Mouse (Mus musculus): Measurements from ENCODE around the gene Ggps1. TPM values are rescaled to one million over a fixed set of nuclear protein-coding genes. Genes with fewer than 3 reads are reported as not detected.

Ggps1 gene
- 8.1 TPM for polyA plus RNA-seq (2015; fragmentation: Illumina TruSeq; extraction: RNeasy Lipid Tissue Mini Kit (QIAGEN cat#74804); ENCODE audit: insufficient read depth, low read depth, low replicate concordance)

GRCm38 (mm10) chr13:14063013-14063941 lies at the start of gene Ggps1, which contains the start of gene Arid4b:
Gene Ggps1 (minus strand): TSS chr13:14063488.
Gene Arid4b (plus strand): TSS chr13:14063232.

GRCm38 (mm10) chr13:14039292-14039965 lies 23.9 kb downstream of the Ggps1 start, which contains the start of gene Tbce:
Gene Tbce (minus strand): TSS chr13:14039638.

Other genes starting within 250 kb of the Ggps1 start
- gene B3galnt2, start 109.0 kb downstream of the Ggps1 start, polyA plus RNA-seq (2015; fragmentation: Illumina TruSeq; extraction: RNeasy Lipid Tissue Mini Kit (QIAGEN cat#74804); ENCODE audit: insufficient read depth, low read depth, low replicate concordance): 11.2 TPM
- 26.6 TPM for gene Tbce, start 23.9 kb downstream of the Ggps1 start, polyA plus RNA-seq (2015; fragmentation: Illumina TruSeq; extraction: RNeasy Lipid Tissue Mini Kit (QIAGEN cat#74804); ENCODE audit: insufficient read depth, low read depth, low replicate concordance)
- gene Arid4b, start 256 bp downstream of the Ggps1 start, polyA plus RNA-seq (2015; fragmentation: Illumina TruSeq; extraction: RNeasy Lipid Tissue Mini Kit (QIAGEN cat#74804); ENCODE audit: insufficient read depth, low read depth, low replicate concordance): 9.3 TPM

Data from pancreas, adult 10 weeks (tissue).